Mouse (Mus musculus) liver, adult 2 months (tissue): ENCODE data around the gene Pard6a. TPM values are rescaled to one million over a fixed set of nuclear protein-coding genes. Genes with fewer than 3 reads are reported as not detected.

Experiments used
- DNase-seq: peaks from one replicate; pipeline ENCODE4 v3.0.0-alpha.2; 2011; ENCODE audit warnings: low read depth, low spot score; ENCODE audit errors: extremely low read depth
- H3K27ac ChIP-seq: fragments of 200-500 bp; replicated peaks from 2 replicates; pipeline ENCODE4 v1.5.1; 2012; ENCODE audit warnings: low read depth, mild to moderate bottlenecking, control low read depth, inconsistent platforms, low read length; ENCODE audit not compliant: insufficient read depth
- H3K27me3 ChIP-seq: fragments of 200-500 bp; 2 replicates; pipeline ENCODE4 v1.6.1; 2012; ENCODE audit warnings: mild to moderate bottlenecking, moderate library complexity, low read length, inconsistent platforms; ENCODE audit not compliant: control insufficient read depth, insufficient read depth
- H3K36me3 ChIP-seq: fragments of 200-500 bp; 2 replicates; pipeline ENCODE4 v1.6.1; 2012; ENCODE audit warnings: low read length, inconsistent platforms; ENCODE audit not compliant: control insufficient read depth, insufficient read depth
- H3K4me1 ChIP-seq: fragments of 200-500 bp; 2 replicates; pipeline ENCODE4 v1.6.1; 2011; ENCODE audit warnings: low read length; ENCODE audit not compliant: control insufficient read depth, insufficient read depth
- H3K4me3 ChIP-seq: fragments of 200-500 bp; 2 replicates; pipeline ENCODE4 v1.5.1; 2011; ENCODE audit warnings: low read depth, mild to moderate bottlenecking, control low read depth, low read length, moderate library complexity; ENCODE audit not compliant: insufficient read depth
- H3K79me2 ChIP-seq: fragments of 200-500 bp; 2 replicates; pipeline ENCODE4 v1.6.1; 2012; ENCODE audit warnings: inconsistent platforms, mild to moderate bottlenecking, low read length, moderate library complexity; ENCODE audit not compliant: control insufficient read depth, insufficient read depth
- H3K9ac ChIP-seq: fragments of 200-500 bp; 2 replicates; pipeline ENCODE4 v1.6.1; 2012; ENCODE audit warnings: low read depth, mild to moderate bottlenecking, control low read depth, inconsistent platforms, low read length
- CTCF ChIP-seq: fragments of 200-500 bp; IDR thresholded peaks from 2 replicates; pipeline ENCODE4 v1.5.1; 2011; ENCODE audit warnings: low read depth, low read length, control low read depth
- POLR2A ChIP-seq: fragments of 200-500 bp; IDR thresholded peaks from 2 replicates; pipeline ENCODE4 v1.6.1; 2011; ENCODE audit warnings: low read length, control low read depth; ENCODE audit not compliant: insufficient read depth; ENCODE audit errors: extremely low read depth
- WGBS: fragments of 180-500 bp; shearing (Covaris S2); methylation state at CpG from one replicate; pipeline ENCODE4 v1.1.7; 2018; 5-methylcytosine and 5-hydroxymethylcytosine counted together
- polyA plus RNA-seq: library from polyadenylated mRNA; depleted of rRNA; stranded (reverse); fragments of >200 nt; gene quantifications from 2 replicates; pipeline ENCODE4 v1.2.3, GENCODE M21; 2012
- total RNA-seq: library from RNA; depleted of rRNA; stranded (reverse); fragments of >200 nt; gene quantifications from 2 replicates; pipeline ENCODE4 v1.2.3, GENCODE M21; 2014

Gene Pard6a
- total and polyA plus RNA-seq, 2 experiments = 4.1 to 8.6 TPM

DNA sequence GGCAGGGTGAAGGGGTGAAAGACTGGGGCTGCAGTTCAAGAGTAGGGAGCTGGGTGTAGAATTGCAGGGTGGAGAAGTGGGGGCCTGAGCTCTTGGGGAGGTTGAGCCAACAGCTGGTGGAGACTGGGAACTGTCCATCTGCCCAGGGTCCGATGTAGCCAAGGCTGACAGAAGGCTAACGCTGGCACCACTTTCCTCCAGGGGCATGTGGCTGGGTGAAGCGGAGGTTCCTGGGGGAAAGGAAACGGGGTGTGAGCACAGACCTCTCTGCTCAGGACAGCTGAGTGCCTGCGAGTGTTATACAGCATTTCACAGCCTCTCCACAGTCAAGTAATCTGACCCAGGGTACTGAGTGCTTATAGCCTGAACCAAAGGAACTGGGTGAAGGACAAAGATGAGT, 2.2 kb upstream of the Pard6a start:
- Histone ChIP-seq H3K27me3 (peaks cover 5% of the 10 kb centered on the region), H3K36me3 (no peaks in the 10 kb centered on the region), H3K79me2 (no peaks in the 10 kb centered on the region), H3K9ac (no peak overlapping the region), H3K4me1 (peaks cover 6% of the 10 kb centered on the region), H3K27ac (no peak overlapping the region), H3K4me3 (no peak overlapping the region)
- 96% methylated on average over 5 of the region's 5 CpGs for WGBS
- DNase-seq = no peak
- TF ChIP-seq CTCF (no peak), POLR2A (no peak)

DNA sequence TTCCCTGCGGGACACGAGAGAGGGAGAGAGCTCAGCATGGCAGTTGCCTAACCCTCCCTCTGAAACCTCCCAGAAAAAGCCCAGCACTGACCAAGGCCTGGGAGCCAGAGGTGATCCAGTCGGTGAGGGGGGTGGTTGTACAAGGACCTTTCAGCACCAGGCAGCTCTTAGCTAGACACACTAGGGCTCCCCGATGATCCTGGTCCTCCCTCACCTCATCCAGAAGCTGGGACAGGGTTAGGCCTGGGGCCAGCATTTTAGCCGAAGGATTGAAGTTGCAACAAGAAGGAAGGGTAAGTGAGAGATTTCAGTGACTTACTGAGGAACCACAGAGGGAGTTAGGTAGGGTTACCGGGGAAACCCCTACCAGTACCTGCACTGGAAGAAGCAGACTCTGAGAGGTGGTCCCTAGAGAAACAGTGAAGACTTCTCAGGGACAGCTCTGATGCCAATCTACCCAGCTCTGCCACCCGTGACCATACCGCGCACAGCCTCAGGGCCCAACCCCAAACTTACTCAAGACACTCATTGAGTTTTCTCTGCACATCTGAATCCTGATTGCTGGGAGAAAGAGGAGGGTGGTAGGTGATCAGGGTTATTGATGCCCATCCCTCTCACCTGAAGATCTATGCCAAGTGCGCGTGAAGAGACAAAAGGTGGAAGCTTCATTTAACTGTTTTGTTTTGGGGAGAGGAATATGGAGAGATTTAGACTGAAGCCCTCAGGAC, 1.3 kb upstream of the Pard6a start:
- Histone ChIP-seq H3K27me3 (no peaks in the 10 kb centered on the region), H3K79me2 (no peaks in the 10 kb centered on the region), H3K9ac (no peak overlapping the region; the same call in 1 of the 2 replicates), H3K36me3 (no peaks in the 10 kb centered on the region), H3K27ac (no peak overlapping the region), H3K4me3 (no peak overlapping the region), H3K4me1 (peaks cover 5% of the 10 kb centered on the region)
- no peak for DNase-seq
- TF ChIP-seq POLR2A (no peak), CTCF (no peak)
- WGBS = 94% methylated on average over 11 of the region's 11 CpGs

DNA sequence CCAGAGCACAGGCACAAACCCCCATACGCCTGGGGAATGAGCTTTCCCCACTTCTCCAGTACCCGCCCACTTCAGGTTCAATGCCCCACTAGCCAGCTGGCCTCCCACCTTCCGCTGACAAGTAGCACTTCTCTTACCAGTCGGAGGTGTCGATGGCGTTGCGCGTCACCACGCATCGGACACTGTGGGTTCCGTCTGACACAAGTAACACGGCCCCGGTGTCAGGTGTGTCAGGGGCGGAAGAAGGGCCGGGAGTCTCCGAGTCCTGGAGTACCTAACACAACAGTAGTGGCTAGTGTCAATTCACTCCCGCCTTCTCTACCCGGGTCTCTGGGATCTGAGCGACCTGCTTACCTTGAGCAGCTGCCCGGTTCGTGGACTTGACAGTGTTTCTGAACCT, 382 bp upstream of the Pard6a start:
- Histone ChIP-seq H3K36me3 (no peaks in the 10 kb centered on the region), H3K9ac (peak overlapping the region; percentile 75), H3K4me1 (peaks cover 5% of the 10 kb centered on the region), H3K4me3 (peak overlapping the region; percentile 75), H3K79me2 (no peaks in the 10 kb centered on the region), H3K27ac (peak overlapping the region; percentile 27), H3K27me3 (no peaks in the 10 kb centered on the region)
- under 1% methylated on average over 21 of the region's 21 CpGs for WGBS
- TF ChIP-seq POLR2A (no peak), CTCF (no peak)
- peak; percentile 52 for DNase-seq

DNA sequence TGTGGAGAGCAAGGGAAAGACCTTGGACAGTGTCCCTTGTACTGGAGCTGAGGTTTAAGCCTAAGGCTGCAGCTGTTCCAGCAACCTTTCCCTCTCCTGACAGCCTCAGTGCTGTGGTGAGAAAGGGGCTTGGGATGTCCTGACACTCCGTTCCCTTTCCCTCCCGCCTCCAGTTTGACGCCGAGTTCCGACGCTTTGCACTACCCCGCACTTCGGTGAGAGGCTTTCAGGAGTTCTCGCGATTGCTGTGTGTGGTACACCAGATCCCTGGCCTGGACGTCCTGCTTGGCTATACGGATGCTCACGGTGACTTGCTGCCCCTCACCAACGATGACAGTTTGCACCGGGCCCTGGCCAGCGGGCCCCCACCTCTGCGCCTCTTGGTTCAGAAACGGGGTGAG, 1.1 kb downstream of the Pard6a start:
- DNase-seq = no peak
- Histone ChIP-seq H3K4me1 (peaks cover 5% of the 10 kb centered on the region), H3K27me3 (no peaks in the 10 kb centered on the region), H3K4me3 (0 out of 2 replicates have a peak overlapping the region, but pooled peaks have one; percentile 75), H3K9ac (0 out of 2 replicates have a peak overlapping the region, but pooled peaks have one; percentile 24), H3K36me3 (no peaks in the 10 kb centered on the region), H3K27ac (no peak overlapping the region), H3K79me2 (no peaks in the 10 kb centered on the region)
- WGBS = 80% methylated on average over 18 of the region's 18 CpGs
- TF ChIP-seq POLR2A (no peak), CTCF (no peak)

DNA sequence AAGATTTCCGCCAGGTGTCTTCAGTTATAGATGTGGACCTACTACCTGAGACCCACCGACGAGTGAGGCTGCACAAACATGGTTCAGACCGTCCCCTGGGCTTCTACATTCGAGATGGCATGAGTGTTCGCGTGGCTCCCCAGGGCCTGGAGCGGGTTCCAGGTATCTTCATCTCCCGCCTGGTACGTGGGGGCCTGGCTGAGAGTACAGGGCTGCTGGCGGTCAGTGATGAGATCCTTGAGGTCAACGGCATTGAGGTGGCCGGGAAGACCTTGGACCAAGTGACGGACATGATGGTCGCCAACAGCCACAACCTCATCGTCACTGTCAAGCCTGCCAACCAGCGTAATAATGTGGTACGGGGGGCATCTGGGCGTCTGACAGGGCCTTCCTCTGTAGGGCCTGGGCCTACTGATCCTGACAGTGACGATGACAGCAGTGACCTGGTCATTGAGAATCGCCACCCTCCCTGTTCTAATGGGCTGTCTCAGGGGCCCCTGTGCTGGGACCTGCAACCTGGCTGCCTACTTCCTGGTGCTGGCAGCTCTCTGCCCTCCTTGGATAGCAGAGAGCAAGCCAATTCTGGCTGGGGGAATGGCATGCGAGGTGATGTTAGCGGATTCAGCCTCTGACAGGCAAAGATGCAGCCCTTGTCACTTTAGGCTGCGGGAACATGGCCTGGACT, 1.9 kb downstream of the Pard6a start:
- H3K4me1 ChIP-seq = peaks cover 7% of the 10 kb centered on the region
- no peak overlapping the region for H3K27ac ChIP-seq
- no peak for DNase-seq
- H3K36me3 ChIP-seq = no peaks in the 10 kb centered on the region
- no peak overlapping the region for H3K9ac ChIP-seq
- no peak for TF ChIP-seq CTCF
- TF ChIP-seq POLR2A = no peak
- H3K27me3 ChIP-seq = no peaks in the 10 kb centered on the region
- 94% methylated on average over 24 of the region's 24 CpGs for WGBS
- no peak overlapping the region for H3K4me3 ChIP-seq
- no peaks in the 10 kb centered on the region for H3K79me2 ChIP-seq
